Mouse (Mus musculus) hindbrain, embryonic 10.5 days (tissue): Measurements from ENCODE around the gene Stox2. TPM values are rescaled to one million over a fixed set of nuclear protein-coding genes. Genes with fewer than 3 reads are reported as not detected.
"Not testable (repeated sequence)": the region's sequence is repeated elsewhere in the genome, so short reads cannot be mapped to it uniquely, and the experiment has no call there.

Source experiments
- DNase-seq: peaks from one replicate; pipeline ENCODE4 v3.0.0-alpha.2; 2017; ENCODE audit warnings: low spot score
- H3K27ac ChIP-seq: fragments of 300-500 bp; sonication (generic); 2 replicates; pipeline ENCODE4 v1.5.1; 2016; ENCODE audit warnings: mild to moderate bottlenecking, moderate library complexity
- H3K27me3 ChIP-seq: fragments of 300-500 bp; sonication (generic); 2 replicates; pipeline ENCODE4 v1.6.1; 2016; ENCODE audit warnings: mild to moderate bottlenecking; ENCODE audit not compliant: poor library complexity, insufficient read depth, severe bottlenecking
- H3K36me3 ChIP-seq: fragments of 300-500 bp; sonication (generic); 2 replicates; pipeline ENCODE4 v1.6.1; 2016; ENCODE audit warnings: mild to moderate bottlenecking, moderate library complexity
- H3K4me1 ChIP-seq: fragments of 300-500 bp; sonication (generic); replicated peaks from 2 replicates; pipeline ENCODE4 v1.6.1; 2016; ENCODE audit warnings: mild to moderate bottlenecking
- H3K4me3 ChIP-seq: fragments of 300-500 bp; sonication (generic); 2 replicates; pipeline ENCODE4 v1.5.1; 2016; ENCODE audit warnings: mild to moderate bottlenecking, moderate library complexity
- H3K9me3 ChIP-seq: fragments of 300-500 bp; sonication (generic); 2 replicates; pipeline ENCODE4 v1.6.1; 2016; ENCODE audit warnings: mild to moderate bottlenecking, moderate library complexity
- WGBS: fragments of 180-500 bp; shearing (Covaris S2); methylation state at CpG from one replicate; pipeline ENCODE4 v1.1.7; 2016; 5-methylcytosine and 5-hydroxymethylcytosine counted together
- polyA plus RNA-seq: library from polyadenylated mRNA; unstranded; fragments of >200 nt; fragmentation: Nextera tagmentation; extraction: Ambion mirVana; gene quantifications from 2 replicates; pipeline ENCODE4 v1.2.1, GENCODE M21; 2016

The Stox2 gene
- 18.4 and 23.2 TPM in 2 replicates for polyA plus RNA-seq

- no peak for DNase-seq
- no peak within 1 kb of the TSS for H3K4me3 ChIP-seq
- no peaks in the 10 kb centered on the region for H3K36me3 ChIP-seq
- 86% methylated on average over 19 of the region's 19 CpGs for WGBS
- no peak within 1 kb of the TSS for H3K27ac ChIP-seq
- no peaks in the 10 kb centered on the region for H3K4me1 ChIP-seq
- H3K9me3 ChIP-seq: peaks cover 4% of the 10 kb centered on the region; the same call in 1 of the 2 replicates
- H3K27me3 ChIP-seq: no peaks in the 10 kb centered on the region
Measured at GRCm38 (mm10) chr8:47446312-47447046, at the start of gene Stox2. Gene Stox2, minus strand, starts transcription at chr8:47446362.

GRCm38 (mm10) chr8:47495428-47495827 lies 49.3 kb upstream of the Stox2 start:
- Histone ChIP-seq H3K4me1 (no peaks in the 10 kb centered on the region), H3K4me3 (no peak overlapping the region), H3K27ac (no peak overlapping the region), H3K27me3 (no peaks in the 10 kb centered on the region), H3K36me3 (peaks cover 97% of the 10 kb centered on the region), H3K9me3 (no peaks in the 10 kb centered on the region)
- no peak for DNase-seq
- 90% methylated on average over 6 of the region's 6 CpGs for WGBS

- WGBS: 89% methylated on average over 12 of the region's 12 CpGs
- H3K36me3 ChIP-seq: peaks cover 95% of the 10 kb centered on the region
- no peak overlapping the region for H3K27ac ChIP-seq
- DNase-seq: no peak
- H3K9me3 ChIP-seq: no peaks in the 10 kb centered on the region
- H3K4me1 ChIP-seq: no peaks in the 10 kb centered on the region
- no peaks in the 10 kb centered on the region for H3K27me3 ChIP-seq
- no peak overlapping the region for H3K4me3 ChIP-seq
Measured at GRCm38 (mm10) chr8:47494602-47495153, 48.5 kb upstream of the Stox2 start.

GRCm38 (mm10) chr8:47493106-47493505 lies 46.9 kb upstream of the Stox2 start:
- H3K4me1 ChIP-seq: peaks cover 10% of the 10 kb centered on the region
- DNase-seq: no peak
- H3K4me3 ChIP-seq: no peak overlapping the region
- H3K27ac ChIP-seq: no peak overlapping the region
- no peaks in the 10 kb centered on the region for H3K9me3 ChIP-seq
- peaks cover 92% of the 10 kb centered on the region for H3K36me3 ChIP-seq
- WGBS: 95% methylated on average over 12 of the region's 12 CpGs
- H3K27me3 ChIP-seq: no peaks in the 10 kb centered on the region

- Histone ChIP-seq H3K4me3 (no peak overlapping the region), H3K9me3 (peaks cover 6% of the 10 kb centered on the region), H3K27ac (no peak overlapping the region), H3K27me3 (no peaks in the 10 kb centered on the region), H3K4me1 (peaks cover 17% of the 10 kb centered on the region), H3K36me3 (peaks cover 50% of the 10 kb centered on the region)
- 84% methylated on average over 3 of the region's 3 CpGs for WGBS
- DNase-seq: no peak
Measured at GRCm38 (mm10) chr8:47487231-47487630, 41.1 kb upstream of the Stox2 start.

GRCm38 (mm10) chr8:47482354-47483071 lies 36.4 kb upstream of the Stox2 start:
- peaks cover 4% of the 10 kb centered on the region for H3K9me3 ChIP-seq
- WGBS: 62% methylated on average over 12 of the region's 12 CpGs
- no peaks in the 10 kb centered on the region for H3K27me3 ChIP-seq
- peak overlapping the region; percentile 56 for H3K27ac ChIP-seq
- DNase-seq: peak; percentile 10
- peaks cover 15% of the 10 kb centered on the region for H3K4me1 ChIP-seq
- H3K36me3 ChIP-seq: peaks cover 8% of the 10 kb centered on the region
- no peak overlapping the region for H3K4me3 ChIP-seq

- H3K27me3 ChIP-seq: no peaks in the 10 kb centered on the region
- no peak overlapping the region for H3K27ac ChIP-seq
- peaks cover 15% of the 10 kb centered on the region for H3K4me1 ChIP-seq
- DNase-seq: no peak
- no peaks in the 10 kb centered on the region for H3K36me3 ChIP-seq
- no peak overlapping the region for H3K4me3 ChIP-seq
- no peaks in the 10 kb centered on the region for H3K9me3 ChIP-seq
- 86% methylated on average over 7 of the region's 7 CpGs for whole genome bisulfite sequencing
Measured at GRCm38 (mm10) chr8:47480039-47480438, 33.9 kb upstream of the Stox2 start.

GRCm38 (mm10) chr8:47461650-47462049 lies 15.5 kb upstream of the Stox2 start:
- H3K9me3 ChIP-seq: peaks cover 19% of the 10 kb centered on the region
- H3K36me3 ChIP-seq: no peaks in the 10 kb centered on the region
- no peaks in the 10 kb centered on the region for H3K4me1 ChIP-seq
- DNase-seq: no peak
- H3K4me3 ChIP-seq: no peak overlapping the region
- WGBS: 89% methylated on average over 10 of the region's 10 CpGs
- no peak overlapping the region for H3K27ac ChIP-seq
- no peaks in the 10 kb centered on the region for H3K27me3 ChIP-seq

GRCm38 (mm10) chr8:47459216-47459749 lies 13.1 kb upstream of the Stox2 start:
- no peaks in the 10 kb centered on the region for H3K27me3 ChIP-seq
- H3K9me3 ChIP-seq: peaks cover 18% of the 10 kb centered on the region
- H3K36me3 ChIP-seq: no peaks in the 10 kb centered on the region
- no peaks in the 10 kb centered on the region for H3K4me1 ChIP-seq
- WGBS: 89% methylated on average over 6 of the region's 6 CpGs
- no peak overlapping the region for H3K27ac ChIP-seq
- no peak overlapping the region for H3K4me3 ChIP-seq
- DNase-seq: no peak

GRCm38 (mm10) chr8:47458591-47458990 lies 12.4 kb upstream of the Stox2 start:
- no peak overlapping the region for H3K27ac ChIP-seq
- no peak for DNase-seq
- 94% methylated on average over 10 of the region's 10 CpGs for WGBS
- peaks cover 18% of the 10 kb centered on the region for H3K9me3 ChIP-seq
- H3K36me3 ChIP-seq: no peaks in the 10 kb centered on the region
- no peaks in the 10 kb centered on the region for H3K4me1 ChIP-seq
- H3K4me3 ChIP-seq: no peak overlapping the region
- H3K27me3 ChIP-seq: no peaks in the 10 kb centered on the region

DNA sequence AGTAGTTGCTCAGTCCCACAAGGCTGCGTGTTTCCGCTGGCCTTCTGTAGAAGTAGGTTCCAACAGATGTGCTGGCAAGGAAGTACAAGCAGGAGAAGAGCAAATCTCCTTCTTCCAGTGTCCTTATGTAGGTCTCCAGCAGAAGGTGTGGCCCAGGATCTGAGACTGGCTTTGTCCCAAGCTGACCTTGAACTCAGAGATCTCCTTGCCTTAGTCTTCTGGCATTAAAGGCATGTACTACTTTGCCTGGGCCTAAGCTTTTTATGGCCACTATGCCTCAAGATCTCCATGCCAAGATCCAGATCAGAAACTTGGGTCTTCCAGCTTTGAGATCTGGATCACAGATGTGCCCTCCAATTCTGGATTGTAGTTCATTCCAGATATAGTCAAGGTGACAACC lies 3.0 kb upstream of the Stox2 start:
- WGBS: 95% methylated on average over 2 of the region's 2 CpGs

GRCm38 (mm10) chr8:47439271-47439670 lies 6.9 kb downstream of the Stox2 start:
- no peak for DNase-seq
- Histone ChIP-seq H3K4me3 (no peak overlapping the region), H3K9me3 (no peaks in the 10 kb centered on the region), H3K27me3 (no peaks in the 10 kb centered on the region), H3K4me1 (peaks cover 8% of the 10 kb centered on the region; the same call in 1 of the 2 replicates), H3K27ac (no peak overlapping the region), H3K36me3 (no peaks in the 10 kb centered on the region)
- WGBS: 59% methylated on average over 12 of the region's 12 CpGs

More for the DNA sequence above, 3.0 kb upstream of the Stox2 start:
- DNase-seq, H3K4me3 ChIP-seq, H3K9me3 ChIP-seq, H3K27me3 ChIP-seq, H3K36me3 ChIP-seq, H3K27ac ChIP-seq, H3K4me1 ChIP-seq: not testable (repeated sequence)

DNA sequence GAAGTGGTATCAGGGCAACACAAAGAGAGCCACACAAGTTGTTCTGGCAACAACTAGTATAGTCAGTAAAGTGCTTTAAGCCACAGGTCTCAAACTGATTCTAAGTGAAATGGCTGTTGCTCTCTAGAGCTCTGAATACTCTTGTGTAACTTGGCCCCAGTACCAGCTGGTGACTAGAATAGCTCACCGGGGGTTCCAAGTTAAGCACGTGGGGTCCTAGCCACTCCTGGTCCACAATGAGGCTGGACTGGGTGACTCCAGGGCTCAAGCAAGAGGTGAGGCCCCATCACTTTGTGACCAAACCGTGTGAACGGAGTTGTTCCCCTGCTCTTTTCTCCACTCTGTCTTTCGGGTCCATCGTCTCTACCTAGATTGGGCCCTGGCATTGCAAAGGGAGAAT lies 8.2 kb downstream of the Stox2 start:
- WGBS: 78% methylated on average over 6 of the region's 6 CpGs

More for the DNA sequence above, 8.2 kb downstream of the Stox2 start:
- Histone ChIP-seq H3K4me3 (no peak overlapping the region), H3K9me3 (no peaks in the 10 kb centered on the region), H3K27ac (no peak overlapping the region), H3K36me3 (no peaks in the 10 kb centered on the region), H3K4me1 (peaks cover 8% of the 10 kb centered on the region; the same call in 1 of the 2 replicates), H3K27me3 (no peaks in the 10 kb centered on the region)
- DNase-seq: no peak
